Mouse (Mus musculus) lung, postnatal 25 days (tissue): ENCODE measurements around the gene Rspry1.

Source experiments
- DNase-seq: peaks from one replicate; pipeline ENCODE4 v3.0.0; 2022; ENCODE audit warnings: low spot score

Rspry1 gene

DNA sequence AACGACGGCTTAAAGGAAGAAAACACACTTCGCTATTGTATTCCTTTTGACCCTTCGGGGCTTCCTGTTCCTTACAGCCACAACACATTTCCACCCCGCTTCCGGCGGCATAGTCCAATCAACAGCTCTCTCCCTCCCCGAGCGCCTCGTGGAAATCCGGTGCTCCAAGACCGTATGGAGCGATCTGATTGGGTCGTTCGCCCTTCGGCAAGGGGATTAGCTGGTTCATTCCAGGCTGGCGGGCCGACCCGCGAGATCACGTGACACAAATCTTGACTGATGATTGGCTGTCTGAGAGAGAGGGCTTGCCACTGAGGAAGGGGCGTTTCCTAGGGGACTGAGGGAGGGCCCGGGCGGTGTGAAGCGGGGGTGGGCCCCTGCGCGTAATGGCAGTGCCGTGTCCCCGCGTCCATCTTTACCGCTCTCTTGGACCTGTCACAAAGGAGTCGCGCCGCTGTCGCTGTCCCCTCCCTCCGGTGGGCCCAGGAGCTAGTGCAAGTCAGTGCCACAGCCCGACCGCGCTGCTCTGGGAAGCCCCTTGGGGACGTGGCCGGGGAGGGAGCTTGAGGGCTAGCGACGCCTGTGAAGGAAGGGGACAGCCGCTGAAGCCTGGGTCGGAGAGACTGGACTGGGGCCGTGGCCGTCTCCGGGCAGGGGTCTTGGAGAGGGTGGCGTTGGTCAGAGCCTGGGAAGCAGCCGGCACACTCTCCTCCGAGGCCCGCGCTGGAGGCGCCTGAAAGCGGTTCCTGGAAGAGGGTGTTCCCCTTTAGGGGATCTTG, at the start of gene Rspry1, which contains the start of gene Fam192a:
TSS of gene Rspry1 (plus strand) at position 331 of the 779 bp plus-strand sequence.
TSS of gene Fam192a (minus strand) at position 391 of the 779 bp plus-strand sequence.
- DNase-seq = peak; percentile 100

DNA sequence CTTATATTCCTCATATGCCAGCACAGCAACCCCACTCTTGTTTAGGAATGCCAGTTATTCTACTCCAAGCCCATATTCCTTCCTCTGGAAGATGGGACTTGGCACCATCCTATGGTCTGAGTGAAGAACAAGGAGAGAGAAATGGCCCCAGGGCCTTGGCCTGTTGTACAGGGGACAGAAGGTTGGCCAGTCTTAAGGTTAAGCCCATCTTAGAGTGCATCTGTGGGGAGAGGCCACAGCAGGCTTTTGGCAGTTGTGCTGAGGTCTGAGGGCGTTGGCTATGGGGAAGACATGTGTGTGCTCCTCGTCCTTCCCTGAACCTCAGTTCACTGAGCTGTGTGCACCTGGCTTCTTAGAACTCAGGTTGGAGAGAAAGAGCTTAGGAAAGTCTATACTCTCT, 49.0 kb upstream of the Rspry1 start:
- DNase-seq = no peak

DNA sequence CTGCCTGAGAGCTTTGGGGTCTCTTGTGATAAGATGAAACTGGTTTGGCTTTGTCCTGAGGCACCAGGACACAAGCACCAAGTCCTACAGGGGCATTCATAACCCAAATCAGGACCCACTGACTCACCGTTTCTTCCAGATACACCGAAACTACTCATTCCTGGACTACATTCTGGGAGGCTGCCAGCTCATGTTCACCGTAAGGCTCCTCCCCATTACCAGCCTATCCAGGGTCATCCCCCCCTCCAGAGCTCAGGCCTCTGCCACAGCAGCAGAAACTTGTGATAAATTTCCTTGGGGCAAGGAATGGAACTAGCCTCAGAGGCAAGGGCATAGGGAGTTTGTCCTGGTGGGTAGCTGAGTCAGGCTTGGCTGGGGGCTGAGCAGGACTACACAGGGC, 44.5 kb upstream of the Rspry1 start:
- DNase-seq = no peak

DNA sequence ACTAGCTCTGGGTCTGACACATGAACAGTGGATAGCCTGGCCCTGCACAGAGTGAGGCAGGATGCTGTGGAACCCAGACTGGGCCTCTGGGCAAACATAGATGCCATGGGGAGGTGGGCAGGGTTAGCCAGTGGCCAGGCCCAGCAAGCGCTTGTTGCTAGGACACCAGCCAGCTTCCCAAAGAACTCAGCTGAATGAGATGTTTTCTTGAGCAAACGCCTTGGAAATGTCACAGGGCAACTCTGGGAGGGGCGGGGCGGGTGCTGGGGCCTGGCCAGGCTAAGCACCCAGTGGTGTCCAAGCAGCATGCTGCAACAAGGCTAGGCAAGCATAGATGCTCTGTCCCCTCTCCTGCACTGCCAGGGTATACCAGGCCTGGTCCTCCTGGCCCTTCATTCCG, 40.5 kb upstream of the Rspry1 start:
- no peak for DNase-seq

DNA sequence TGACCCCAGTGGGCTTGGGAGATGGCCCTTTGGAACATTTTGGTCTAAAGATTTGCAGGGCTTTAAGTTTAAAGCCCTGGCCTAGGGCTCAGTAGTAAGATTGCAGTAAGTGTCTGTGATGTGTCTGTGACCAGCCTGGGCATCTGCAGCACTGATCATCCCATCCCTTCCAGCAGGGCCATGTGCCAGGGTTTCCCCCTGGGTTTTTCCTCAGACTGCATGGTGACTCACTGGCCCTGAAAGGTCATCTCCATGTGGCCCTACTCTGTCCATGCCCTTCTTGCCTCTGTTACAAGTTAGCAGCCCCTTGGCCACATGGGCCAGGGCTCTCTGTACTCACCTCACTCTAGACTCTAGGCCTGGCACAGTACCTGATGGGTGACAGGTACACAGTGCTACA, 37.3 kb upstream of the Rspry1 start:
- no peak for DNase-seq

DNA sequence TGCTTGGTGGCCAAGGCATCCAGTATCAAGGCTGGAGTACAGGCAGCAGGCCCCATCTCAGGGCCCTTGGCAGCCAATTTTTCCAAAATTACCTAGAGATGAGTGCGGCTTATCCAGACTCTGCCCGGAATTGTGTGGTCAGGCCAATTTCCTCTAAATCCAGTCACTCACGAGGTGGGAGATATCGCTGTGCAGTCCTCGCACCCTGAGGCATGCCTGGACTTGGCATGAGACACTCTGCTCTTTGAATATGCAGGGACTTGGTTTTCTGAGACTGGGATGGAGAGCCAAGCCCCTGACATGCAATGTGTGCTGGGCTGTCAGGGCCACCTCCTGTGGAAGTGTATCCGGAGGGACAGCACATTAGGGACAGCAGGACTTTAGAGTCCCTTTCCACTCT, 35.7 kb upstream of the Rspry1 start:
- DNase-seq = no peak

DNA sequence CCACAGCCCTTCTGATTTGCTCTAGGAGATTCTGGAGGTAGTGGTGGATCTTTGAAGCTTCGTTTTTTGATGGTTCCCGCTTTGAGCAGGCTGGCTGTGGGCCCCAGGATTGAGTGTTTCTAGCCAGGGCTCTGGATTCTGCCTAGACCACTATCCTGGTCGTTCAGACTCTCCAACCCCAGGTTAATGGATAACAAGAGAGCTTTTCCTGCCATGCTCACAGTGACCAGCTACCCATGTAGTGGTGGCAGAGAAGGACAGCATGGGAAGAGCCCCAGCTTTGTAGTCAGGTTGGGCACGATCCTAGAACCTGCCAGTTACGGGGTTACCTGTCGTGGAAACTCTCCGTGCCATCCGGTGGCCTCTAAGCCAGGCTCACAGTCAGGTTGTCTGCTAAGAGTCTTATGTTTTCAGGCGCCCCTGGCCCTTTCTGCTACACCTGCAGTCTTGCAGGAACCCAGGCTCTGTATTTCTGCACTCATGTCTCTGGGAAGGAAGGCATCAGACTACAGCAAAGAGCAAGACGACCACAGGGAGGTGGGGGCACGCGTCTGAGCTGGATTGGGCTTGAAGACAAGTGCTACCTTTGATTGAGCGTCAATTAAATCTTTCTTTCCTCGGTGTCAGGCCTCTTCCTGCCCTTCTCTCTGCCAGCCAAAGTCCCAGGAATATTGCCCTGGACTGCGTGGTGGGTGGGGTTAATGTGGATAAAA, 35.1 kb upstream of the Rspry1 start:
- no peak for DNase-seq

DNA sequence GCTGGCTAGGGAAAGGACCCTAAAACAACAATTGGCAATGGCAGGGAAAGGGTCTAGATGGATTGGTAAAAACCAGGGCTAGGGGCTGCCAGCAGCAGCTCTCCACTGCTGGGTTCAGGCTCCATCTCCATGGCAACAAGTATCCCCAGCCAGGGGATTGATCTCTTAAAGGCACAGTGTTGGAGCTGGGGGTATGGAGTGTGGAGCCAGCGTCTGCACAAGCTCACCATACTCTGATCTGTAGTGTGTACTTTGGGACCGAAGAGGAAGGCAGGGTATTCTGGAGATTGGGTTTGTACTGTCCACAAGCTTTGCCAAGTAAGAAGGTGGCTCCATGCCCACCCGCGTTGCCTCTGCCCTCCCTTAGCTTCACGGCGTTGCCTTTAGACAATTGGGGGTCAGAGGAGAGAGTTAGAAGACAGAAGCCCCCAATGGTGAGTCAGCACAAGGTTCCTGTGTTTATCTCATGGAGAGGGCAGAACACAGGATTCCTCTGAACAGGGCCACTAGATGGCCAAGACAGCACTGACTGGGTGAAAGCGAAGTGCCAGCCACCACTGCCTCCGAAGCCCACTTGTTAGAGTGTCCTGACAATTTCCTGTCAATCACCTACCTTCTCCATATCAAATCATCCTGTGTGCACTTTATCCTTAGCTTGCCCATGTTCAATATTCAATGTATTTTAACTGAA, 34.4 kb upstream of the Rspry1 start:
- DNase-seq = no peak

DNA sequence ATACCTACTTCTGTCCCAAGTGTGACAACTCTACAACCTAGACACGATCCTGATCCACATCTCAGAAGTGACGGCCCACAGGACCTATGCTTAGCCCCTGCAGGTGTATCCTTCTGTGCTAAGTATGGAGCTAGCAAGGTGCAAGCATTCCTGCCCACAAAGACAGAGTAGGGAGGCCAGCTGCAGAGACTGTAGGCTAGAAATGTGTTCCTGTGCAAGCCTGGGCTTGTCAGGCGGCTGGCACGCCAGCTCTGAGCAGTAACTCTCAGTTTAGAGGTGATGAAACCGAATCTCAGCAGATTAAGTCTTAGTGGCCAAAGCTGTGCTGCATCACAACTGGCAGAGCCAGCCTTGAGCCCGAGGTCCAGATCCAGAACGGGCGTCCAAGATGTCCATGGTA, 33.6 kb upstream of the Rspry1 start:
- DNase-seq = no peak

DNA sequence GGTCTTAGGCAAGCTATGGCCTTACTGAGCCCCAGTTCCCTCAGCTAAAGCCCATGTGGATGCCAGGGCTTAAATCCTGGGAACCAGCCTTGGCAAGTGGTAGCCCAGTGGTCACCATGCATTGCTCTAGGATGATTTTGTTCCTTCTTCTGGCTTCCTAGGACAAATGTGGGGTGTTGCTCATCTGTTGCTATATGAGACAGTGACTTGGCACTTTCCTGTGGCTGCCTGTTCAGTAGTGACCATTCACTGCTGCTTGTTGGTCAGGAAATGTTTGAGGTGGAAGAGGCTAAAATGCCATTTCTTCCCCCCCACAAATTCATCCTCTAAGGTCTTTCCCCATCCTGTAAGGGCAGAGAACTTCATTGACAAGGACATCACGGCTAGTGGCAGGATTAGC, 32.3 kb upstream of the Rspry1 start:
- no peak for DNase-seq

DNA sequence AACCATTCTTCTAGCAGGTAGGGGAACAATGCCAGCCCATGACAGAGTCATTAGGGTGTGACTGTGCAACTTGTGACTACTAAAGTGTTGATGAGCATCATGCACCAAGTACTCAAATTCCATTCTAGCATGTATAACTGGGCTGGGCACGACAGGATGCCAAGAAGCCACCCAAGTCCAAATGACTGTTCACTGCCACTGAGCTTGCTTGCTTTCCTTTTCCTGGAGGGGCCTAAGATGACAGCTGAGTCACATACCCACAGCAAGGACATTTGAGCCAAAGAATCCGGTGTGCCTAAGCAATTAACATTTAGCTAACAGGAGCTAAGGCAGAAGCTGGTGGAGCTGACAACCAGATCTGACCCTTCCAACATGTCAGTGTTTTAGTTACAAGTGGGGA, 29.8 kb upstream of the Rspry1 start:
- no peak for DNase-seq

DNA sequence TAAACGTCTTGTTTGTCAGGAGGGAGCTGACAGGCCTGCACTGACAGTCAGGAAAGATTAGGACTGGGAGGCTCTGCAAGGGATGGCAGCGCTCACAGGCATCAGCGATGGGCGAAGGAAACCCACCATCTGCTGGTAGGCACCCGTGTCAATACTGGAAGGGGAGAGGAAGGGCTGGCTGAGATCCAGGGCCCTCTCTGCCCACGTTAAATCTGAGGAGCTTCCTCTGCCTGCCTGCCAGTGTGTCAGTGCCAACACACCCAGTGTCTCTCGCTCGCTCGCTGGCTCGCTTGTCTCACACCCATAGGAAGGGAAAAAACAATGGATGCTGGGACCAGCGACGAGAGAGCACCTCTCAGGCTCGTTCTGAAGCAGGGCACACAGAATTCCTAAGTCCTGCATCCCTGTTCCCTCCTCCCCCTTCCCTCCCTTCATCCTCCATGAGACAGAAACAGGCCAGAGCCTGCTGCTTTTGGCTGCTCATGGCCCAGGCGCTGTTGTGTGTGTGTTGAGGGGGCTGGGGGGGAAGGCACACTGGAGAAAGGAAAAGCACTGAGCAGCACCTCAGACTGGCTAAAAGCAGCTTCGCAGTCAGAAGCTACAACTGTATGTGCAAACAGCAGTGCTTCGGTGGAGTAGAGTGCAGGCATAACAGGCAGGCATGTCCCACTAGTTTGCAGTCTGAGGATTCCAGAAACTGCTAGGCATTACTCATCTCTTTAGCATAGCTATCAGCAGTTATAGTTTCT, 27.4 kb upstream of the Rspry1 start:
- no peak for DNase-seq

DNA sequence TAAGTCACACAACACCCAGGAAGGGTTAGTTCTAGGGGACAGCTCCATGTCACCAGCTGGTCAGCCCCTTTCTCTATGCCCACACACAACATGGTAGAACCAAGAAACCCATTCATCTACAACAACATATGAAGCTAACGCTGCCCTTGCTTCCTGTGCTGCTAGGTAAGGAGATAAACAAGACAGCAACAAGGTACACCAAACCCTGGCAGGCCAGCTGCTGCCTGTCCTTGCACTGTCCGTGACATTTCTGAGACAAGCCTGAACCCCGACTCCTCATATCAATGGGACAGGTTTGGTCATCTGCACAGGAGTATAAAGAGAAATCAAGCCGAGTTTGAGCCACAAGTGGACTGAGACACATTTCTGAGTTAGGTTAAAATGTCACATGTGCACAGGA, 26.6 kb upstream of the Rspry1 start:
- DNase-seq = no peak

DNA sequence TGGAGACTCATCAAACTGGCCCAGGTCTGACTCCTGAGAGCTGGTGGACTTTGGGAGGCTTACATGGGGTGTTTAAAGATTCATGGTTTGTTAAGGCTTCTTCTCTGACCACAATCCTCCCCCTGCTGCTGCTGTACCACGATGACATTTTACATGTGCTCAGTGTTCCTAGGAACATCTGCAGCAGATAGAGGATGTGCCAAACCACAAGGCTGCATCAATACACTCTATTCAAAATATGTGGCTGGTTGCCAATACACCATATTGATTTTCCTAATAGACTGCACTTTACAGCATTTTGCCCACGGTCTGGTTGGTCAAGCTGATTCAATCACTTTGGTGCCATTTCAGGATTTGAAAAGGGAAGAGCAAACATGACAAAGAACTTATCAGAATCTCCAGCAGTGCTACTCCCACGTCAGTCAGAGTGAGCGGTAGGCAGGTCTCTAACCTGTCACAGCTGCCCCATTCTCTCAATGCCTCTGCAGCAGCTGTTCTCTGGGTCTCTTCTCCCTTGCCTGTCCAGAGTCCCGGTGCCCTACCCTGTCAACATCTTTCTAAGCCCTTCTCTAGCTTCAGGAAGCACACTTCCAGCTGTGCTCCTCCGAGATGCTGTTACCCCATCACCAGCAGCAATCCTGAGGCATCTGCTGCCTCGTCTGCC, 19.8 kb upstream of the Rspry1 start:
- no peak for DNase-seq

DNA sequence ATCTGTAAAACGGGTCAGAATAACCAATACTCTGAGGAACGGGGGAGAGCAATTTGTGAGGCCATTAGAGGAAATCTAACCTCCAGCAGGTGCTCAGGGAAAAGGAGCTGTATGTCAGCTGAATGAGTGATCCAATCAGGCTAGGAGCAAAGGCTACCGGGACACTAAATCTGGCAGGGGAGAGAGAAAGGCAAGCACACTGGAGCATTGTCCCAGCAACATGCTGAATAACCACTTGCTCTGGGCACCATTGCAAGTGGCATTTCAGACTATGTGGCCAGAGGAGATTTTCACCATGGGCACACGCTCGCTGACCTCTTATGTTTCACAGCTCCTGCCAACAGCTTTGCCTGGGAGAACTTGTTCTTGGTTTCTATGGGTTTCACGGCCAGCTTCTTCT, 19.2 kb upstream of the Rspry1 start:
- DNase-seq = no peak

DNA sequence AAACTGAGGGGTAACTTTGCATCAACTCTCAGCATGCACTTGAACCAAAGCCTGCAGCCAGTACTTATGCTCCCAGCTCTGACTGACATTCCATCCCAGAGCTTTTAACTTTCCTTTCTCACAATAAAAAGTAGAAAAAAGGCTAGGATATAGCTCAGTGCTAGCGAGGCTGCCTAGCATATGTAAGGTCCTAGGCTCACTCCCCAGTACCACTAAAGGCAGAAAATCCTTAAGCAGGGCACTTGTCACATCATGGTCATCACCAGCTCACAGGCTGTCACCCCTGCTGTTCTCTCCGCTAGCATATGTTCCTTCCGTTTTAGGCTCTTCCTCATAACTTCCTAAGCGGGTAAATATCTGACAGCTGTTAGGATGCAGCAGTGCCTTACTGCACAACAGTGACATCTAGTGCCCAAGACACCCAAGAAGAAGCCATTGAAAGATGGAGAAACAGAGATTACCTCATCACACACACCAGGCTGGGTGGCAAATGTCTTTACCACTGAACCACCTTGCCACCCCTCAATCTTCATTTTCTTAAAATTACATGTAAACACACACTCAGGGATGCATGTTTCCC, 17.4 kb upstream of the Rspry1 start:
- DNase-seq = peak; percentile 39

DNA sequence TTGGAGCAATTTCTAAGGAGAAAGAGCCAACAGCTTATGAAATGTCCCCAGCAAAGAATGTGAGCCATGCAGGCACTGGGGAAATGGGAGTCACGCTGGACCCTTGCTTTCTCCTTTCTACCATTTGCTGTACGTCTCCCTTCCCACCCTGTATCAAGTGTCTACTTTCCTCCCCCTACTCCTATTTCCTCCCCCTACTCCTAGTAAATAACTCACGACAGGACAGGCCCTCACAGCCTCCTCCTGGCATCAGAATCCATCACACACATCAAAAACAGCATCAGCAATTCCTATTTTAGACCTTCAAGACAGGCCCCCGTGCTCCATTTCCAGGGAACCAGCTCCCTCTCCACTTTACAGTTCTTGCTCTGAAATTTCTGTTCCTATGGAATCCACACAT, 10.0 kb upstream of the Rspry1 start:
- DNase-seq = no peak

DNA sequence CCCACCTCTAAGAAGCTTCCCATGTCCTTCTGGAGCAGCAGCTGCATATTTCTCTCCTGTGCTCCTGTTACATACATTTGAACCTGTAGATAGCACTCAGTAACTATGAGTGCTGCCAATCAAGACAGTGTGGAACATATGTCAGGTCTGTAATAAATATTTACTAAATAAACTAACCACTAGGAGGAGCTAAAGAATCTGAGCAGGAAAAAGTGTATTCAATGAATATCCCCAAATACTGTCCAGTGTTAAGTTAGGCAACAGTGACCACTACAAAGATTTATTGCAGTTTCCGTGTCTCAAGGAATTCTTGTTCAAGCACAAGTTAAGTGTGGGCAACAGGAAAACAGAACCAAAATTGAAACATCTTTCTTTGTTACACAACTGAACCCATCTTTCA, 7.5 kb upstream of the Rspry1 start:
- DNase-seq = no peak

DNA sequence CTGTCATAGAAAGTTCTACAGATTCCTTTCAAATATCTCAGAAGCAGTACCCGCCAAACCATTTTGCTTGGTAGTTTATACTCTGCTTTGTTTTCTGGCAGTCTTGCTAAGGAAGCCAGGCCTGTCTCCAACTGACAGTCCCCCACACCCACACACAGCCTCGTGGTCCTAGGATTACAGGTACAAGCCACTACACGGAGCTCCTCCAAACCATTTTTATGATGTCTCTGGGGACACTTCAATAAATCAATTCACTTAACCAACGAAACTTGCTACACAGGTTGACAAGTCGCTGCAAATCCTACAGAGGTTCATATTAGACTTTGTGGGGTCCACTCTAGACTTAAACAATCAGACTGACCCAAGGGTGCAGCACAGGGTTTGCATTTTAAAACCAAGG, 1.3 kb upstream of the Rspry1 start:
- DNase-seq = no peak

DNA sequence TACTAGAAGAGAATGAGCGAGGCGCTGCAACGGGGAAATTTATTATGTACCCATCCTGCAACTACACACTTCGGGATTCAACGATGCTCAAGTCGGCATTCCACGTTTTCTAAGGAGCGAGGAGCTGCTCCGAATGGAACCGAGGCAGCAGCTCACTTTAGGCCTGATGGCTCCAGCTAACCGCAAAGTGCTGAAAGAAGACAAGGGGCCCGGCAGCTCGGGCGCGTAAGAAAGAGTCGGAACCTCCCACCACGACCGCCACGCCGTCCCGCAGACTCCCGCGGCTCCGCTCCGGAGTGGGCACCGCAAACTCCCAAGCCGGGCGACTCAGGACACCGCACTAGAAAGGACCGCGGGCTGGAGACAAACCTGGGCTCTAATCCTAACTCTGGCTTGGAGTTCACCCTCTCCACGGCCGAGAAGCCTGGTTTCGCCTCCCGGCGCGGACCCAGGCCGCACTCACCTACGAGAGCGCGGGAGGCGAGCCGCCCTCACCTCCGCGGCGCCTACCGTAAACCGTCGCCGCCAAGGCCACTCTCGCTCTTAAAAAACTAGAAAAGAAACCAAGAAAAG, 617 bp upstream of the Rspry1 start:
- peak; percentile 0 for DNase-seq
